9 mouse cellular contexts compared by ENCODE assay signal in genomic region chr15:31365720-31366591, GRCm38 (mm10). TPM values are rescaled to one million over a fixed set of nuclear protein-coding genes. Genes with fewer than 3 reads are reported as not detected.
DNase-seq lines count a peak whose midpoint lies in the region; ATAC-seq and TF ChIP-seq lines count a peak whose summit lies in the region.
"Had no signal": no experiment of that assay in that cellular context is flagged by ENCODE, and none has a peak within 500 bp of the region (broad histone marks: within the 10 kb centered on the region; RNA-seq: fewer than 3 reads in every experiment).

No protein-coding gene starts in this region.

- DNase-seq in cerebellum, postnatal 10 days: peak; percentile 24 to 28
- DNase-seq in cerebellum, postnatal 4 days (ENCODE audit: low spot score in 2 of 2): no peak
- DNase-seq in embryo, embryonic 9.5 days (ENCODE audit: extremely low spot score): peak; percentile 39
- peak; percentile 38 to 47 for DNase-seq in heart, postnatal 14 days
- peak; percentile 58 for DNase-seq in limb, embryonic 11.5 days (ENCODE audit: low spot score)
- no peak for DNase-seq in frontal cortex, postnatal 10 days (ENCODE audit: low spot score in 2 of 2)
- no peak for DNase-seq in ovary, postnatal 14 days (ENCODE audit: low spot score)

- no peak for ATAC-seq in limb, embryonic 11.5 days (ENCODE audit: insufficient number of reproducible peaks, low FRiP score, low TSS enrichment, low read depth)

- no peaks in the 10 kb centered on the region for H3K36me3 ChIP-seq in limb, embryonic 11.5 days (ENCODE audit: control insufficient read depth, insufficient read depth, low read length)
- no peaks in the 10 kb centered on the region for H3K36me3 ChIP-seq in myocyte (ENCODE audit: control insufficient read depth, insufficient read depth)
- H3K36me3 ChIP-seq: G1E had no signal

- peaks cover 37% of the 10 kb centered on the region for H3K79me2 ChIP-seq in myocyte (ENCODE audit: control insufficient read depth, insufficient read depth)

- intact Hi-C loops in heart, postnatal 14 days (cut with DNase I): loop anchor here (2.0 to 5.0 kb wide), 5 partner anchors 23 to 236 kb away; partner anchors contain the start of genes Cct5, Fam173b and Ropn1l

- 2% methylated on average over 37 of the region's 37 CpGs for WGBS in limb, embryonic 11.5 days

- H3K9ac ChIP-seq in limb, embryonic 11.5 days (ENCODE audit: low read length): peak overlapping the region; percentile 12; the same call in 1 of the 2 replicates

- peaks cover 24% of the 10 kb centered on the region; the same call in 1 of the 2 replicates for H3K4me1 ChIP-seq in limb, embryonic 11.5 days (ENCODE audit: control insufficient read depth, insufficient read depth, low read length)

- H3K27me3 ChIP-seq in limb, embryonic 11.5 days (ENCODE audit: control insufficient read depth, insufficient read depth, low read length): peaks cover 47% of the 10 kb centered on the region
- no peaks in the 10 kb centered on the region for H3K27me3 ChIP-seq in myocyte (ENCODE audit: control insufficient read depth, insufficient read depth, insufficient read length)

- TF ChIP-seq POLR2A in myocyte (IDR thresholded peaks at IDR 0.05; ENCODE audit: insufficient read length, low read depth): peak; percentile 8

- H3K27ac ChIP-seq in limb, embryonic 11.5 days (replicated peaks; ENCODE audit: low read depth, low read length): no peak overlapping the region

- peak overlapping the region; percentile 36 for H3ac ChIP-seq in myocyte (ENCODE audit: control insufficient read depth, insufficient read length)

- H3K4me3 ChIP-seq in limb, embryonic 11.5 days (ENCODE audit: low read depth, low read length): peak overlapping the region; percentile 55
- peak overlapping the region; percentile 88 for H3K4me3 ChIP-seq in myocyte

- H3K9me3 ChIP-seq in limb, embryonic 11.5 days (ENCODE audit: control insufficient read depth, low read length): no peaks in the 10 kb centered on the region

- H3K4me2 ChIP-seq in limb, embryonic 11.5 days (ENCODE audit: low read depth, severe bottlenecking): peak overlapping the region; percentile 100
- peak overlapping the region; percentile 95 for H3K4me2 ChIP-seq in myocyte (ENCODE audit: low read depth)

TF ChIP-seq in myocyte, 11 proteins besides CTCF, POLR2A, EP300 and RAD21:
- TF ChIP-seq MYOD1 (IDR thresholded peaks at IDR 0.05; ENCODE audit: control insufficient read depth in 1 of 3, insufficient read length in 2 of 3, low read depth in 2 of 3): peak in 1 of 3 experiments; percentile 1
- no peak for TF ChIP-seq CEBPB (IDR thresholded peaks at IDR 0.05; ENCODE audit: insufficient read depth, poor library complexity, severe bottlenecking)

RNA-seq across cellular contexts. Expression of gene Ankrd33b, which starts 1.6 kb away (rescaled TPM):
- total RNA-seq in heart, postnatal 14 days (2021): 10 to 100 TPM; 21.8 TPM
- polyA plus RNA-seq in limb, embryonic 11.5 days (2014; fragmentation: Nextera tagmentation; extraction: Ambion mirVana): 0.36 and 0.40 TPM in 2 replicates
- polyA plus RNA-seq in myocyte (2012; fragmentation: generic; extraction: Trizol): 5.7 TPM
- polyA plus RNA-seq: G1E had no signal

Comparison
In these comparisons a context has a peak if more than half of its experiments do, and no peak if none do; other contexts are left out.
1. DNase-seq: peak in cerebellum, postnatal 10 days (2 of 2), embryo, embryonic 9.5 days (single experiment), heart, postnatal 14 days (2 of 2) and limb, embryonic 11.5 days (single experiment); none in cerebellum, postnatal 4 days (0 of 2), frontal cortex, postnatal 10 days (0 of 2) and ovary, postnatal 14 days (single experiment).